In genomic region chr2:92742025-92742424, GRCm38 (mm10) we compare ENCODE assay signal across 8 mouse cellular contexts.
DNase-seq lines count a peak whose midpoint lies in the region; ATAC-seq and TF ChIP-seq lines count a peak whose summit lies in the region.

No protein-coding gene starts in this region.

- peaks cover 5% of the 10 kb centered on the region; the same call in 1 of the 2 replicates for H3K4me1 ChIP-seq in intestine, embryonic 16.5 days (ENCODE audit: control insufficient read depth, insufficient read depth, low read length)
- H3K4me1 ChIP-seq in cerebellum, adult 2 months (ENCODE audit: control insufficient read depth, insufficient read depth, low read length), result no peaks in the 10 kb centered on the region

- no peak overlapping the region for H3K4me3 ChIP-seq in intestine, embryonic 16.5 days (ENCODE audit: low read length)
- no peak overlapping the region for H3K4me3 ChIP-seq in cerebellum, adult 2 months (replicated peaks; ENCODE audit: insufficient read depth, low read depth, low read length)

- no peak for TF ChIP-seq CTCF in cerebellum, adult 2 months (IDR thresholded peaks at IDR 0.05; ENCODE audit: borderline replicate concordance, insufficient read depth, low read depth, low read length)

- no peaks in the 10 kb centered on the region for H3K27me3 ChIP-seq in intestine, embryonic 16.5 days (replicated peaks; ENCODE audit: control insufficient read depth, insufficient read depth, low read length)
- no peaks in the 10 kb centered on the region for H3K27me3 ChIP-seq in cerebellum, adult 2 months (ENCODE audit: control insufficient read depth, insufficient read depth, low read length)

- ATAC-seq in intestine, embryonic 16.5 days, result peak; percentile 77
- no peak for ATAC-seq in activated CD4-positive, CD25-positive, alpha-beta regulatory T cell, adult 4 months

- H3K36me3 ChIP-seq in intestine, embryonic 16.5 days (ENCODE audit: control insufficient read depth, insufficient read depth, low read length), result no peaks in the 10 kb centered on the region

- H3K4me2 ChIP-seq in intestine, embryonic 16.5 days (ENCODE audit: low read depth, low read length), result no peak overlapping the region

- H3K9ac ChIP-seq in intestine, embryonic 16.5 days (ENCODE audit: low read depth, low read length), result no peak overlapping the region

- no peaks in the 10 kb centered on the region for H3K9me3 ChIP-seq in intestine, embryonic 16.5 days (ENCODE audit: control insufficient read depth, low read length)

- WGBS in intestine, embryonic 16.5 days, result 45% methylated on average over 5 of the region's 5 CpGs
- 56% methylated on average over 5 of the region's 5 CpGs for WGBS in cerebellum, adult 2 months

- TF ChIP-seq POLR2A in cerebellum, adult 2 months (IDR thresholded peaks at IDR 0.05; ENCODE audit: borderline replicate concordance, insufficient read depth, low read length), result no peak

- DNase-seq in ZHBTc4 (ENCODE audit: low read depth, low spot score), result peak; percentile 62
- peak; percentile 45 for DNase-seq in fibroblast of lung, adult 2 months (ENCODE audit: low read depth)
- DNase-seq in lung, adult 18-20 months, result peak; percentile 92 to 94
- peak; percentile 37 for DNase-seq in yolk sac, embryonic 10.5 days (ENCODE audit: low spot score)
- DNase-seq in cerebellum, adult 2 months, result no peak
- DNase-seq in right cerebral cortex, adult 2 months (ENCODE audit: low spot score in 2 of 2), result no peak

- peak overlapping the region; percentile 49 for H3K27ac ChIP-seq in intestine, embryonic 16.5 days (ENCODE audit: low read length)
- no peak overlapping the region for H3K27ac ChIP-seq in cerebellum, adult 2 months (ENCODE audit: insufficient read depth, low read length)

Comparison
In these comparisons a context has a peak if more than half of its experiments do, and no peak if none do; other contexts are left out.
1. DNase-seq: peak in ZHBTc4 (single experiment), fibroblast of lung, adult 2 months (single experiment), lung, adult 18-20 months (2 of 2) and yolk sac, embryonic 10.5 days (single experiment); none in cerebellum, adult 2 months (0 of 2) and right cerebral cortex, adult 2 months (0 of 2).